Mouse (Mus musculus): Measurements from ENCODE around the gene Igsf9b. TPM values are rescaled to one million over a fixed set of nuclear protein-coding genes. Genes with fewer than 3 reads are reported as not detected.

Igsf9b gene
- 0.21 and 0.26 TPM in 2 replicates for polyA plus RNA-seq (2015; fragmentation: Nextera tagmentation; extraction: Ambion mirVana)

DNA sequence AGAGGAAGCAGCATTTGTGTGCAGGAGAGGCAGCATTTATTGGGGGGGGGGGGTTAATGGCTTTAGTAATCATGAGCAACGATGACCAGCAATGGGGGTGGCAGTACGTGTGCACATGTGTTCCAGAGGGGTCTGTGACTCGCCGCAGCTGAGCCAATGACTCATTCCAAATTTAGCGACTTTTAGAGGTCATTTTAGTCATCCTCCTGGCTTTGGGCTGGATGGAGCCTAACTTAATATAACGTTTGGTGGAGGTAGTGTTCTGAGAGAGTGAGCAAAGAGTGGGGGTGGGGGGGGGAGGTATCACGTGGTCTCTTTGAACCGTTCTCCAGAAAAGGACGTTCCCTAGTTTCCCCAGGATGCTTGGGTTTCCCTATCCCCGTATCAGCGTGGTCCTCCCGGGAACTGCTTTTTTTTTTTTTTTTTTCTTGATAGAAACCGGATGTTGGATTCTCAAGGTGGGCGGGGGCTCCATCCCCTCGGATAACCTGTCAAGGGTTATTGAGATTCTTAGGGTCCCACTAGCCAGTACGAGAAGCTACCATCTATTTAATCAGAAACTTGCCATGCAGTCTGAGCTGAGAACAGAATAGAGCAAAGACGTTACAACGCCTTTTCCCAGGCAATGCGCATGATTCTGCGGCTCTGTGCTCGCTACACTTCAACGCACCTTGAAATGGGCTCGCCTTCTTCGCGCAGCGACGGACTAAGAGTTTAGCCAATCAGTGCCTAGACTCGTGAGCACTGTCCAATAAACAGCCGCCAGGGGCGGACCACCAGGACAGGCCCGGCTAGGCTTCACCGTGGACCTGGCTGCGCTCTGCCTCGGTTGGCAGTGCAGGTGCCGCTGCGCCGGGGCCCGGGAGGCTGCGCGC is at the start of gene Igsf9b:
Gene Igsf9b (plus strand): TSS at position 794 of the 875 bp plus-strand sequence.
- peak; percentile 51 for DNase-seq (ENCODE audit: low spot score)

DNA sequence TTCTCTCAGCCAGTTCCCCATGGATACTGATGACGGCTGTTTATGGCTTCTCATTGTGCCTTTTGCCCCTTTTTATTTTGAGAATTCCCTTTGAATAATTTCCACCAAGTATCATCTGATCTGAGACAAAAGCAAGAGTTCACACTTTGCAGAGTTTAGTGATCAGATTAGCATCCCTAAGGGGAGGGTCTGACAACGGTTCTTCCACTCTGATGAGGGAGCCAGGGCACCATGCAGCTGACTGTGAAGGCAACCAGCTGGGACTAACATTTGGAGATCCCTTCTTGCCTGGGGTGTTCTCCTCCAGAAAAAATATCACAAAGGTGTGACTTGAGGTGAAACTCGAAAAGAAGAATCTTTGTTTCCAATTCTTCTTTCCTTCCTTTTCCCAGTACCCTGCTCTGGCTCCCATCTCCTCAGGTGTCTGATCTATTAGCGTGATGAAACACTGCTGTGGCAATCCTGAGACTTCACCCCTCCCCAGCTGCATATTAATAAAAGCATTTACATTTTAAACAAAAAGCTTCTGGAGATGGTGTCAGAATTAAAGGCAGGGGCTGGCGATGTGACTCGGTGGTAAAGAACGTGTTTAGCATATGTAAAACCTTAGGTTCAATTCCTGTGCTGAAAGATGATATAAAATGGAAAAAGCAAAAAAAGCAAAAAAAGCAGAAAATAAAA is 46.8 kb upstream of the Igsf9b start:
- no peak for DNase-seq (ENCODE audit: low spot score)

DNA sequence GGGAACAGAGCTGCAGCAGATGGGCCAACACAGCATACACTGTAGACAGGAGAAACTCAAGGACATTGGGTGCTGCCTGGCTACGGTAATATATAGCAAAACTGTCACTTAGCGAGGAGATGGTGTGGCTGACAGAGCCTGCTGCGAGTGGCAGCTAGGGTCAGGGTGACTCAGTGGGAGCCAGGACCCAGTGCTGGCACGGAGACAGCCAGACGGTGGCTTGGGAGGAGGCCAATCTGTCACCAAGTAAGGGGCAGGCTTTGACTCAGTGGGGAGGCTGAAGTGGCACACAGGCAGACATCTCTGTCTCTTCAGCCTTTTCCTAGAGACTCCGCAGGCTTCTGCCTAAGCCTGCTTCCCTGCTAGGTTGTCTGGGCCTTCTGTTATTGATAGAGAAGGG is 42.5 kb upstream of the Igsf9b start:
- DNase-seq (ENCODE audit: low spot score) = no peak

DNA sequence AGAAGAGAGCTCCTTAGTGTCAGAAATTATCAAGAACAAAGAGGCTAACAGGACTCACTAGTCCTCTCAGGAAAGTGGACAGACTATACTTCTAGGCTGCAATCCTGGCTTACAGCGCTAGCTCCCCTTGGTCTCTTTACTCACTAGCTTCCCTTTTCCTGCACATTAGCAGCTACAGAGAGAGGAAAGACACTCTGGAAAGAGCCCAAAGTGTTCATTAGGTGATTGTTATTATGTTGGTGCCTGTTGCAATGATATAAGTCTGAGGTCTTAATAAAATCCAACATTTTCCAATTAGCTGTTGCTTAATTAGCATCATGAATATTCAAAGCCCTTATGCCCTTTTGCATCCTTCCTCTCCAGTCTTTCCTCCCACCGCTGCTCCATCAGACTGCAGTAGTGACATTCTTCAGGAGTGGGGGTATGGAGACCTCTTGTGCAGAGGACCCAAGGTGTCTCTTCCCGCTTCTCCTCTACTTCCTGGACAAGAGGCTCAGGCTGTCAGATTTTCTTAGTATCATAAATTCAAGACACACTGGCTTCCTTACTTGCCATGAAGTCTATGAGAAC is 38.5 kb upstream of the Igsf9b start:
- no peak for DNase-seq (ENCODE audit: low spot score)

DNA sequence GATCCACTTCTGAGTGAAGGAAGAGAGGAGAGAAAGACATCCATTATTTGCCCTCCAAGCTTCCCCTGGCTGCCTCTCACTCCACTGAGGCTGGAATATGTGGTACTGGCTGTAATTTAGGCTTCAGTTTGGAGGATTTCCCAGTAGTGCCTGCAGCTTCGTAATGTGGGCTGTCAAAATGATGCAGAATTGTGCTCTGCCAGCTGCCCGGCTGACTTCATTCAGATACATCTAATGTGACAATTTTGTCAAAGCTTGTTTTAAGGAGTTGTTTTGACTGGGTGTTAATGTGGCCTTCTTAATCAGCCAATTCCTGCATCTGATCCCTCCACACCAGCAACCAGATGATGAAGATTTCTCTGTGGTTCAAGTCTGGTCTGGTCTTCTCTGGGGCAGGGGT is 37.1 kb upstream of the Igsf9b start:
- no peak for DNase-seq (ENCODE audit: low spot score)

DNA sequence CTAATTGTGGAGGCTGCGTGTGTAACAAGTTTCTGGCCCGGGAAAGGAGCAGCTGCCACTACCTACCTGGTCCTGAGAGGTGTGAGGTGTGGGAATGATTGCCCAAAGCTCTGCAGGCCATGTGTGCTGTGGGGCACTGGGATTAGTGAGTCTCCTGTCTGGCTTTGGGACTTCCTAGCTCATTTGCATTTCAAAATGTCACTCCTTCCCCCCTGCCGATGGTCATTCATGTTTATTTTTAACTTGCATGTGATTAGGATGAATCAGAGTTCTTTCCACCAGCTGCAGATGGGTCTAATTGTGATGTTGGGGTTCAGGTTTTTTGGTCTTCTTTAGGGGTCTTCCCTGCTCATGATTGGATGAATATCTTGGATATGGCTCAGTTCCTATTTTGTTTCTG is 34.0 kb upstream of the Igsf9b start:
- no peak for DNase-seq (ENCODE audit: low spot score)

DNA sequence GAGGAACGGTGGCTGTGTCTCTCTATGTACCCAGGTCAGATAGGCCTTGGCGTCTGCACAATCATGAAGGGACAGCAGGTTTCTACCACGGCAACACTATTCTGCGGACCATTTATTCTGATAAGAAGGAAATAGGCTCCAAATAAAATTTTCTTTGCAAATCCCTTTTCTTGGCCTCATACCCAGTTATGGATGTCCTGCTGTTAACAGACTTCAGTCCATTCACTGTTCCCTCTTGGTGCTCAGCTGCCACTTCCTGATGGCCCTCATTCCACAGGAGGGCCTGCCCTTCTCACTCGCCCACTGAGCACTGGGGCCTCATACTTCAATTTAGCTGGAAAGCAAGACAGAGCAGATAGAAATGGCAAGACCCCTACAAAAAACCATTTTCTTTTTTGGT is 31.1 kb upstream of the Igsf9b start:
- no peak for DNase-seq (ENCODE audit: low spot score)

DNA sequence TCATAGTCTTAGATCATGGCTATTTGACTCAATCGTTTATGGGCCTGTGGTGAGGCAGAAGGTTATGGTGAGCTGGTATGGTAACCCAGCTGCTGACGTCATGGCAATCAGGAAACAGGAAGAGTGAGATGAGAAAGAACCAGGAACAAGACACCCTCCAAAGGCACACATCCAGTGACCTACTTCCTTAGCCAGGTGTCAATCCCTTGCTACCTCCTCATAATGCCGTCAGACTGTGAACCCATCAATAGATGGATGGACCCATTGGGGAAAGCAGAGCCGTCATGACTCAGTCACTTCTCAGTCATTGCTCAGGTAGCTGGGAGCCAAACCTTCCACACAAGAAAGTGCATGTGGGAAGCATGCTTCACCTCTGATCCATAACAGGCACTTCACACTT is 30.5 kb upstream of the Igsf9b start:
- DNase-seq (ENCODE audit: low spot score) = no peak

DNA sequence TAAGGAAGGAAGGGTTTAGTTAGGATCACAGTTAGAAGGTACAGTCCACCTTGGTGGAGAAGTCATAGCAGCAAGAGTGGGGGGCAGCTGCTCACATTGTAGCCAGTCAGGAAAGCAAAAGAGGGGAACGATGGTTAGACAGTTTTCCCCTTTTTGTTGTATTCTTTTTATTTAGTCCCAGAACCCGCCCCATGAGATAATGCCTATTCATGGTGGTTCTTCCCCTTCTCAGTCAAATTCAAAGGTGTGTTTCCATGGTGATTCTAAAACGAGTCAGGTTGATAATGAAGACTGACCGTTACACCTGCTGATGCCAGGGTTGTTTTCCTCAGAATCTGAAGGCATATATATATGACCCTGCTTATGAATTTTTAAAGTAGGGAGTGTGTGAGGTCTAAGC is 29.7 kb upstream of the Igsf9b start:
- no peak for DNase-seq (ENCODE audit: low spot score)

DNA sequence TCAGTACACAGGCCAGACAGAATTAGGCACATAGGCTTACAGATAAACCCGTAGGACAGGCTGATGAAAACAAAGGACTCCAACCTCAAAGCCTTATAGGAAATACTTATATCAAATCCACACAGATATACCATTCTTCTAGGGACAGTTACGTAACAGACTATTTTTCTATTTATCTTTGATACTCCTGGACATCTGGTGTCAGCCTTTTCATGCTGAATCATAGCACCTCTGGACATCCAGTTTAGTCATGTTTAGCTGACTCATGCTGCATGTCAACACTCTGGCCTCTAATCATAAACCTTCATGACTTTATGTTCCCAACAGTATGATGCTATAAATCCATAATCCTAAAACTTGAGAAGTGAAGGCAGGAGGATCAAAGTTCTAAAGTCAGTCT is 29.1 kb upstream of the Igsf9b start:
- no peak for DNase-seq (ENCODE audit: low spot score)

DNA sequence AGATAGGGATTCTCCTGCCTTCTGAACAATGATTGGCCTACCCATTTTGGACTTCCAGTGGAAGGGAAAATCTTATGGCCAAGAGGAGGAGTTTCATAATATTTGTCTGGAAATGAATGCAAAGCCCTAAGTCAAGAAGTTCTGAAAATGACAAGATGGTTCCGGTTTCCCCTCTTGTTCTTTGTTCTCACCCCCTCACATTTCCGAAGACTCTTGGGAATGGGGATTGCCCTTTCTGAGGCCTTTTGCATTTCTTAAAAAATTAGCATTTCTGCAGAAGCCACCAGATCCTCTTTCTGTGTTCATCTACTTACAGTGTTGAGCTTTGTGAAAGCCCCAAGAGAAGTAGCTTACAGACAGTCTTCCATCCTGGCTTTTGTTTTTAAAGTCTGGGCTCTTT is 27.1 kb upstream of the Igsf9b start:
- no peak for DNase-seq (ENCODE audit: low spot score)

DNA sequence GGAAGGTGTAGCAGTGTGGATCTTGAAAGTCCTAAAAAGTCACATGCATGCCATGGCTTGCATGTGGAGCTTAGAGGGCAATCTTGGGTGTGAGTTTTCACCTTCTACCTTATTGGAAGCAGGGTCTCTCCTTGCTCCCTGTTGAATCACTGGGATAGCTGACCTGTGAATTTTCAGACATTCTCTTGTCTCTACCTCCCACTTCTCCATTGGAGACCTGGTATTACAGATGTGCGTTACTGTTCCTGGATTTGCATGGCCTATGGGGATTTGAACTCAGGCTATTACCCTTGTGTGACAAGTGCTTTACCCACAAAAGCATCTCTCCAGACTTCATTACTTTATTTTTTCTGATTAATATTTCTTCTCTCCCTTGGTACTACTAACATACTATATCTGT is 26.1 kb upstream of the Igsf9b start:
- DNase-seq (ENCODE audit: low spot score) = no peak

DNA sequence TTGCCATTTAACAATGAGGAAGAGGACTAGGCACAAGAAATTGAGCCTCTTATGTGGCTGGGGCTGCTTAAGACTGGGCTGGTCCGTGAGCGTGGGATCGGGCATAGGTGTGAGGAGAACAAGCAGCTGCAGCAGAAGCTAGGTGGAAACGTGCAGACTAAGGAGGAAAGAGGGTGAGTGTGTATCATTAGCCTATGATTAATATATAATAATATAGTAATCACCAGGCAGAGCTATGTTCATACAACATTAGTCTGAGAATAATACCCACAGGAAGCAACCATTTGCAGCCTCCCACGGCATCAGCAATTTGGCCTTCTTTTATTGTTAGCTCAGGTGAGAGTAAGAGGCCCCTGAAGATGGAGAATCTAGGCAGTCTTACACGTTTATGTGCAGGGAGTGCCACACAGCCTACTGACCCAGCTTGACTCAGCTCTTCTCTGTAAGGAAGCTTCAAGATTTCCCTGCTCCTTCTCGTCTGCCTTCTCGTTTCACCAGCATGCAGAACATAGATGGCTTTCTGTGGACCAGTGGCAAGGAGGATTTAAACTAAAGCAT is 22.6 kb upstream of the Igsf9b start:
- no peak for DNase-seq (ENCODE audit: low spot score)

DNA sequence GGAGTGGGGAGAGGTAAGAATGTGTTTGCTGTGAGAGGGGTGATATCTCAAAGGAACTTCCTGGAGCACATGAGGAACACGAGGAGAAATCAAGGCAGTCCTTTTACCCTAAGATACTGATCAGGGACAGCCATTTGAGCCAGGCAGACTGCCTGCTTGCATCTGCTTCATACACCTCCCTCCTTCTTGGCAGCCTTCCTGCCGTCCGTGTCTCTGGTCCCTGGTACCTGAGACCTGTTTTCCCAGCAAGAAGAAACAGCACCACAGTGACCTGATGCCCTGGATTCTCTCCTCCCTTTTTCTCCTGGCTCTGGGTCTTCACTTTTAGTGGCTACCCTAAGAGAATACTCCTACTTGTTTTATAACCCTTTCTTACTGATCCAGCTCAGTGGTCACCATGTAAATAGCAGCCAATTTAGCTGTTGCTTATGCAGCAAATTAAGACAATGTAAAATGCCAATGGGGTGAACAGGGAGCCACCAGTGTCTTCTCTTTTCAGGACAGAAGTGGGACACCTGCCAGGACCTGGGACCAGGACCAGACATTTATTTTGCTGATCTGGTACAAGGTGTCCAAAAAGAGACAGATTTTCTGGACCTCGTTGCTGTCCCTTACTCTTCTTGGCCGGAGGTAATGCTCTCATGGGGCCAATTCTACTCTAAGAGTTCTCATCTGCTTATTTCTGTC is 21.5 kb upstream of the Igsf9b start:
- no peak for DNase-seq (ENCODE audit: low spot score)

DNA sequence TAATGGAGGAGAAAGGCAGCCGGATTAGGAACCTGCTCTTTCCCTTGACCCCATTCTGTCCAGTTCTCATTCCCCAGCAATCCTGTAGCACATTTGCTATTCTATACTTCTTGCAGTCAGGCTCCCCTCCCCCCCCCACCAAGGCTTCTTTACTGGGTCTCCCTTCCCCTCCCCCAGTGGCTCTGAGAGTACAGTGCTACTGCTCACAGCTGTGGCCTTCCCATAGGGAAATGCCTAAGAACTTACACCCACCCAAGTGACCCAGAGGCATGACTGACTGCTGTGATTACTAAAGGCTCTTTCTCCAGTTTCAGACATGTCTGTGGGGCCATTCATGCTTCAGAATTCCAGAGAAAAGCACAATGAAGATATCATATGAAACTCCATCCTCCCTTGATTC is 20.0 kb upstream of the Igsf9b start:
- DNase-seq (ENCODE audit: low spot score) = no peak

DNA sequence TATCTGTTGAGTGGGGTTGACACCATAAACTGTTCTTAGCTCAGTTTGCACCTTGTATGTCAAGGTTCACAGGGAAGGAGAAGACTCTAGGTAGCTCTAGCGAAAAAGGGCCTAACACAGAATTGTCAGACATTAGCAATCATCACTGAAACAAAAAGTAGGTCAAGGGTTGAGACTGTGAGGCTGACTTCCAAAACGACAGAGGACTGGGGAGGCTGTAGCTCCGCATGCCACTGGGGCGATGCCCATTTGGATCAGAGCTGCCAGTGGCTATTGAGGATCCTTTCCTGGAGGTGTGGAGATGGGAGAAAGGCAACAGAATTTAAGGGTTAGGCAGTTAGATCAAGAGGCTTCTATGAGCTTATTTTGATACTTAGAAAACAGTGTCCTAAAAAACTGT is 18.0 kb upstream of the Igsf9b start:
- DNase-seq (ENCODE audit: low spot score) = no peak

DNA sequence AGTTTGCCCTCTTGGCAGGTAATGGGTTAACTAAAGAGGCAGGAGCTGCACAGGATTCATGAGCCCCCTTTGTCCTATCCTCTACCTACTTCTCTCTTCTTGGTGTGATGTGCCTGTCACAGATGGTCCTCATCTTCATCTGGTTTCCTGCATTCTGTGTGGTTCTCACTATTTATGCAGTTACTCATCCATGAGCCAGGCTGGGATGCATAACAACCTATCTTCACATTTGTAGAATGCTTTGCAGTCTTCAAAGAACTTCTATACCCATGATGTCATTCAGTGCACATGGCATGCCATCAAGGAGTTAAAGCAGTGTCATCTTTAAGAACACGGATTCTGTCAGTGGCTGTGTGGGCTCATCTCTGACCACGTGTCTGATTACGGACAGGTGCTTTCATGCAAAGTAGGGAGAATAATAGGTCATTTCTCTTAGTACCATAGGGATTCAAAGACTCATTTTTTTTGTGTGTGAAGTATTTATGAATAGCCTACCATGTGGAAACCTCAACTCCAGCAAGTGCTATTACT is 13.2 kb upstream of the Igsf9b start:
- DNase-seq (ENCODE audit: low spot score) = no peak

DNA sequence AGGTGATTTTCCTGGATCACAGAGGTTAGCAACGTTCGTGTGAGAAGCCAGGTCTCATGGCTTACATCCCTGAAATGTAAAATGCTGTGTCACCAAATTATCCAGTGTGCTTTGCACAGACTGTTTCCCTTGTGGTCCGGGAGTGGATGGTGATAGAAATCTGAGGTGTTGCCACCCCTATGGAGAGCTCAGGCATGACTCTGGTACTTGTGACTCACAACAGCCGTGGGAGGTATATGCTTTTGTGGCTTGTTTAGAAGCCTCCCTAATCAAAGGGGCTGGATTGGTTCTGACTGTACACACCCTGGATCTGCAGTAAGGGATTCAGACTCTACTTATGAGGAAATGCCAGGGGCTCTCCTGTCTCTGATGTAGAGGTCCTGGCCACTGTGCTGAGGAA is 12.7 kb upstream of the Igsf9b start:
- no peak for DNase-seq (ENCODE audit: low spot score)

DNA sequence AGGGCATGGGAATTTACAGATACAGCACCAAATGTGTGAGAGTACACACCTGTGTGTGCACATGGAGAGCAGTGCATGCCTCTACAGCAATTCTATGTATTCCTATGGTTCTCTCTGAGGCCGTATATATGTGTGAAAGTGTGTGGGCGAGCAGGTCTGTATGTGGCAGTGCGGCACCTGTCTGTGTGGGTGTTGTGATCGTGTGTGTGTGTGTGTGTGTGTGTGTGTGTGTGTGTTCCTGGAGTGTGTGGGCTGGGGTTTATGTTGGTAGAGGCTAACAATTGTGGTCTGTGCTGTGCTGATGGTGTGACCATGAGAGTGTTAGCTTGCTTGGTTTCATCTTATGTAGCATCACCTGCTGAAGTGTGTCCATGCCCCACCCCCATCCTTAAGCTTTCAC is 12.1 kb upstream of the Igsf9b start:
- DNase-seq (ENCODE audit: low spot score) = no peak

DNA sequence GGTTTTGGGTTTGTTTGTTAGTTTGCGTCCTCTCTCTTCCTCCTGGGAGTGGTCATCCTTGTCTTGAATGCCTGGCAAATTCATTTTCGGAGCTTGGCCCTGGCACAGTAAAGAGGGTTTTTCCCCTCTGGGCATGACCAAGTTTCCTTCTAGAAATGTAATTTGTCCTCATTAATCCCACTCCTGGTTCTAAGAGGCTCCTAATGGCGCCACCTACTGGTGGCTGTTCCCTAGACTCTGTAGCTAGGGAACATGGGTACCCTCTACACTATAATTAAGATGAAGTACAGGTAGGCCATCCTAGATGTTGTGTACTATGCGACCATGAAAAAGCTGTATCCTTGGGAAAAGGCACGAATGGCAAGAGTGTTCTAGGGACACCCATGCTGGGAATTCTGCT is 11.6 kb upstream of the Igsf9b start:
- DNase-seq (ENCODE audit: low spot score) = no peak

DNA sequence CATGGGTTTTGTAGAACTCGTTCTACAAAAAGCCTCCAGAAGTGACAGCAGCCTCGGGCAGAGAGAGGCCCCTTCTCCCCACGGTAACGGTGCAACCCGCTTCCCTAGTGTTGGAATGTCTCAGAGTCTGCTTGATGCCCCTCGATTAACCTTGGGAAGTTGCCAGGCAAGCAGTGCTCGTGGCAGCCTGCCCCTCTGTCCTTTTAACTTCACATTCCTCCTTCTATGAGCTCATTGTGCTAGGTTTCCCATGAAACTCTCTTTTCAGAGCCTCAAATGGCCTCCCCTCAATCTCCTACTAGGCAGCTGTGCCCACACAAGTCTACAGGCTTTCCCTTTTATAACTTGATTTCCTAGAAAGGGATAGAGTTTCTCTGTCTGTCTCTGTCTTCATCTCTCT is 10.6 kb upstream of the Igsf9b start:
- DNase-seq (ENCODE audit: low spot score) = no peak

All from thymus, postnatal 0 days (tissue).